Mouse (Mus musculus) left cerebral cortex, postnatal 36 days (tissue): ENCODE data around the gene Samd10. TPM values are rescaled to one million over a fixed set of nuclear protein-coding genes. Genes with fewer than 3 reads are reported as not detected.

Experiments used
- DNase-seq, 2 experiments: peaks; one replicate each; pipeline ENCODE4 v3.0.0; 2021 to 2022; ENCODE audit warnings: low spot score in 2 of 2, mixed read lengths in 1 of 2
- intact Hi-C: fragments of 180-260 bp; cut with DNase I; formaldehyde crosslinking; loops from one replicate; pipeline ENCODE4 v1.15.1; 2025
- microRNA-seq: library from miRNA; unstranded; fragments of <30 nt; microRNA quantifications from one replicate; pipeline ENCODE4 v1.2.0, GENCODE M21; 2022
- total RNA-seq, 2 experiments: library from RNA; stranded (reverse); gene quantifications; 2 replicates each; pipeline ENCODE4 v1.2.3; 2021

Samd10 gene
- total RNA-seq, 2 experiments from 2014 or later: 19.9 to 20.9 TPM

GRCm38 (mm10) chr2:181548682-181549081 lies 50.3 kb downstream of the Samd10 start:
- no peak for DNase-seq
- intact Hi-C loops: no loop called here

GRCm38 (mm10) chr2:181548227-181548626 lies 50.8 kb downstream of the Samd10 start:
- intact Hi-C loops: no loop called here
- DNase-seq: no peak

- intact Hi-C loops: no loop called here
- no peak for DNase-seq
Observed at GRCm38 (mm10) chr2:181546142-181546541, 52.9 kb downstream of the Samd10 start.

Small RNA genes lying within 50 kb of the gene (microRNA-seq; reads per million reads assigned to microRNA genes)
- gene Mir7006: not detected

Other genes starting within 250 kb of the Samd10 start
- gene Zgpat, start 234.3 kb downstream of the Samd10 start, total RNA-seq: 10 to 100 TPM; 50.3 to 84.9 TPM
- gene Arfrp1, start 233.8 kb downstream of the Samd10 start, total RNA-seq: 10 to 100 TPM; 38.5 to 45.4 TPM
- 10 to 100 TPM; 30.5 to 48.6 TPM for gene Lime1, start 219.1 kb downstream of the Samd10 start, total RNA-seq
- gene Zbtb46, start 139.8 kb downstream of the Samd10 start, total RNA-seq: 10 to 100 TPM; 10.3 to 12.3 TPM
- gene Abhd16b, start 106.0 kb downstream of the Samd10 start, total RNA-seq: not detected
- 10 to 100 TPM; 64.1 to 72.6 TPM for gene Tpd52l2, start 102.1 kb downstream of the Samd10 start, total RNA-seq
- 100 to 1,000 TPM; 285 to 305 TPM for gene Dnajc5, start 78.7 kb downstream of the Samd10 start, total RNA-seq
- 10 to 100 TPM; 33.1 to 65.4 TPM for gene Uckl1, start 14.3 kb downstream of the Samd10 start, total RNA-seq
- 10 to 100 TPM; 49.8 to 54.4 TPM for gene Prpf6, start 7.3 kb downstream of the Samd10 start, total RNA-seq
- 100 to 1,000 TPM in 1 of 2 experiments, 10 to 100 TPM in 1; 70.6 to 105 TPM for gene Zfp512b, start 6.4 kb downstream of the Samd10 start, total RNA-seq
- under 1 TPM in 1 of 2 experiments, not detected in 1; 0.75 TPM for gene Gm29797, start 57.8 kb upstream of the Samd10 start, total RNA-seq
- 10 to 100 TPM; 11.3 to 14.7 TPM for gene Sox18, start 72.4 kb upstream of the Samd10 start, total RNA-seq
- gene Tcea2, start 81.1 kb upstream of the Samd10 start, total RNA-seq: 10 to 100 TPM; 64.9 to 75.5 TPM
- gene Rgs19, start 94.8 kb upstream of the Samd10 start, total RNA-seq: 10 to 100 TPM; 32.7 to 36.0 TPM
- gene Lkaaear1, start 99.2 kb upstream of the Samd10 start, total RNA-seq: not detected
- 10 to 100 TPM; 54.7 to 55.4 TPM for gene Oprl1, start 115.8 kb upstream of the Samd10 start, total RNA-seq
- 10 to 100 TPM; 11.7 to 29.5 TPM for gene Myt1, start 164.1 kb upstream of the Samd10 start, total RNA-seq
- gene Pcmtd2, start 238.6 kb upstream of the Samd10 start, total RNA-seq: 10 to 100 TPM; 81.4 to 90.5 TPM